Mouse (Mus musculus): ENCODE measurements around the gene Dusp27.

GRCm38 (mm10) chr1:166155113-166155494 lies 27.4 kb upstream of the Dusp27 start:
- no peak for TF ChIP-seq EP300 (IDR thresholded peaks at IDR 0.05; ENCODE audit: low read depth)
- no peak for TF ChIP-seq CTCF (IDR thresholded peaks at IDR 0.05; ENCODE audit: low read depth)

Data from heart, postnatal 0 days (tissue).